Mouse (Mus musculus): ENCODE results near the gene Apbb1ip.
"Not testable (repeated sequence)": the region's sequence is repeated elsewhere in the genome, so short reads cannot be mapped to it uniquely, and the experiment has no call there.

The Apbb1ip gene

DNA sequence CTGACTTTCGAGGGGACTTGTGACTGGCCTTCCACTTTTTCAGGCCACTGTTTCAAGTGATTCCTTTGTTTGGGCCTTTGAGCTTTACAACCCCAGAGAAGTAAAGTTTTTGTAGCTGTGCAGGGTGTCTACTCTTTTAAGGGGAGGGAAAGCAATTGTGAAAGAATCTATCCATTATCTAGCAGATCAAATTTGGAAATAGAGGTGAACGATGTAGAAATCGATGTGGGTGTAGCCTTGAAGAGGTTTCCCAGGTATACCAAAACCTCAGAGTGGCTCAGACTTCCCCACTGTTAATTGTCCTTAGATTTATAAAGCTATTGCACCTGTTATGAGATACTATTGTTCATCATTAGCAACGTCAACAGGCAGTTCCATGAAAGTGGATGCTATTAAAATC is 71.6 kb downstream of the Apbb1ip start:
- no peak for DNase-seq (ENCODE audit: low read depth)

DNA sequence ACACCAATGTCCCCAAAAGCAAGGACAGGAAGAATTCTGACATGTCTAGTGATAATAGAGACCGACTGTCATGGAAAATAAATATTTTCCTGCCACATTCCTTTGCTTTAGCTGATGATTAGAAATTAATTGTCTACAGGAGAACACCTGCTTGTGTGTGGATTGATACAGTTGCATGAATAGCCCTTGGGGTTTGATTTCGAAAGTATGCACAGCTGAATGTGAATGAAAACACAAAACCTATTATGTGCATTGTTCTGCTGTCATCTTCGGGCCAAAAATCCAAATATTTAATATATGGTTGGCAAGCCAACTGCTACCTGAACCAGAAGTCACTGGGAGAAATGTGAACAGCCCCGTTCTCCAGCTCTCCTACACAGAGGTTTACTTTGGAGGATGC is 78.0 kb downstream of the Apbb1ip start:
- no peak for DNase-seq (ENCODE audit: low read depth)

DNA sequence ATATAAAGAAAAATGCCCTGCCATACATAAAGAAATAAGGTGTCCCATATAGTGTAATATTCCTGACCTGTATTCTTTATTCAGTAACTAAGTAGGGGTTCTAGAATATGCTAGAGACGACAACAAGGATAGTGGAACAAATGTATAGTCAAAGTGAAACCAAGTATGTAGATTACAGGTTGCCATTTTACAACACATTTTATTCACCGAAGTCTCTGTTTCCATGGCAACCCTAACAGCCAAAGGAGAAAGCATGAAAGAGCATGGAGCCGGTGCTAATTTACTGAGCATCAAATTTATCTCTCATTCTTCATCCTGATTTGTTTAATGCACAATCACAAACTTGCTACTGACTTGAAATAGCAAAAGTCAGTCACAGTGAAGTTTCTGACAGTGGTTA is 83.6 kb downstream of the Apbb1ip start:
- no peak for DNase-seq (ENCODE audit: low read depth)

DNA sequence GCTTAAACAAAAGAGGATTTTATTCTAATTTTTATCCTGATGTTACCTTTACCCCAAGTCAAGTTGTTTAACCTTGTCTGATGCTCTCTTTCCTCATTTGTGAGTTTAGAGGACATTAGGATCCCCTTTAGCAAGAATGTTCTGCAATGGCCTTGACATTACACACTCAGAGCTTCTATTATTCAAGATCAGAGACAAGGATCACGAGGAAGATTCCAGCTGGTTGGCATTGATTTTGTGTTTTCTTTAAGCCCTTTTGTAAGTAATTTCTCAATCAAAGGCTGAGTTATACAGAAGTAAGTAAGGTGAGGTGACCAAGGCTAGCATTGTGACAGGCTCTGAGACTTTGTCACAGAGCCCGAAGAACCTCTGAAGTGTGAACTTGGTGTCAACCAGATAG is 88.3 kb downstream of the Apbb1ip start:
- DNase-seq (ENCODE audit: low read depth) = no peak

DNA sequence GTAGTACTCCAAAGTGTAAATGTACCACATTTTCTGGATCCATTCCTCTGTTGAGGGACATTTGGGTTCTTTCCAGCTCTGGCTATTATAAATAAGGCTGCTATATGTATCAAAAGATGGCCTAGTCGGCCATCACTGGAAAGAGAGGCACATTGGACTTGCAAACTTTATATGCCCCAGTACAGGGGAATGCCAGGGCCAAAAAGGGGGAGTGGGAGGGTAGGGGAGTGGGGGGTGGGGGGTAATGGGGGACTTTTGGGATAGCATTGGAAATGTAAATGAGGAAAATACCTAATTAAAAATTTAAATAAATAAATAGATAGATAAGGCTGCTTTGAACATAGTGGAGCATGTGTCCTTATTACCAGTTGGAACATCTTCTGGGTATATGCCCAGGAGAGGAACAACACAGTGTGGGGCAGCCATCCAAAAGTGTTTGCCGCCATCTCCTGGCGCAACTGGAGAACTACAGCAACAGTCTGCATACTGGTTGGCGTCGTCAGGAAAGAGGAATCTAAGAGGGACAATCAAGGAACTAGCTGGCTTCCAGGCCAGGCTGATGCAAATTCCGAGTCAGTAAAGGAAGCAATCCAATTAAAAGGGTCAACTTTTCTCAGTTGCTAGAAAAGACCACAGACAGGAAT is 90.6 kb downstream of the Apbb1ip start:
- DNase-seq (ENCODE audit: low read depth) = peak; percentile 52

DNA sequence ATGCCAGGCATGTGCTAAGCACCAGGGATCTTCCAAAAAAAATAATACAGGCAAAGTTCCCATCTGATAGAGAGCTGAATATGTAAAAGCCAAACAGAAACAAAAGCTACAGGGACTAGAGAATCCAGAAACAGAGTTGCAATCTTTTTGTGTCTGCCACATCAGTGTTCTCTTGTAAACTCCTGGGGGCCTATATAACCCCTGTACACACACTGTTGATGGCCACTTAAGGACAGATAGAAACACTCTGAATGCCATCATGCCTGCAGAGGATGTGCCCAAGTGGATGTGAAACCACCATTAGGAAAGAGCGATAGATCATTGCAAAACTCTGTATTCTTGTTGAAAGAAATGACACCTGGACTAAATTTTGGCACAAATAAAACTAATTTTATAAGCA is 91.9 kb downstream of the Apbb1ip start:
- no peak for DNase-seq (ENCODE audit: low read depth)

DNA sequence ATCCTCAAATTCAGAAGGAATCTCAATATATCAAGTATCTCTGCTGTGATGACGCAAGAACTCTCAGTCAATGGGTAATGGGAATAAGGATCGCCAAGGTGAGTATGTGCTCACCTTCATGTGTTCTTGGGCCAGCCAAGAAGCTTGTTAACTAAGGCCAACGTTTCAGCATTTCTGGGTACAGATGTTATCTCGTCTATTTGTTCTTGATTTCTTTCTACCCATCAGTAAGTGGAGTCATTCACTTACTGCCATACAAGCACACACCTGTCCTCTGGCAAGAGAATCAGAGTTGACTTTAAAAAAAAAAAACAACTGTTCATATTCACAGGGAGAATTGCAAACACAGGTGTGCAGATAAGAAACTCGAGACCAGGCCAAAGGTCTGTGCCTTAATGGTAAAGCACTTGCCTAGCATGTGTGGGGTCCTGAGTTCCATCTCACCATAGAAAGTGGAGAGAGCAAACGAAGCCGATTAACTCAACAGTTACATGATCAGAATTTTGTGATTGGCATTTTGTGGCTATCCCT is 93.1 kb downstream of the Apbb1ip start:
- DNase-seq (ENCODE audit: low read depth) = no peak

DNA sequence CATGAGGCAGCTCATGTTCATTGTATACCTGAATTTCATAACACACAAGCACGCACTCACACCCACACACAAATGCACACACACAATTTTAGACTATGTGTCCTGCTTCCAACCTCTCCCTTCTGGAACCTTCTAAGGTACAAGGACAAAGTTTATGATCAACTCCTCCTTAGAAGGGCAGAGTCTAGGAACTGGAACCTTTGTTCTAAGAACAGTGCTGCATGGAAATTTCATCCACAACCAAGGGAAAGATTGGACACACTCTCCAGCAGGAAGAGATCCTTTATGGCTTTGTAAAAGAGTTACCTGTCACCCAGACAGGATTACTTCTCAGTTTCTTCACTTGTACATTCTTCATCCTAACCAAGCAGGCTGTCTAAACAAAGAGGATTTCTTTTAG is 99.3 kb downstream of the Apbb1ip start:
- no peak for DNase-seq (ENCODE audit: low read depth)

DNA sequence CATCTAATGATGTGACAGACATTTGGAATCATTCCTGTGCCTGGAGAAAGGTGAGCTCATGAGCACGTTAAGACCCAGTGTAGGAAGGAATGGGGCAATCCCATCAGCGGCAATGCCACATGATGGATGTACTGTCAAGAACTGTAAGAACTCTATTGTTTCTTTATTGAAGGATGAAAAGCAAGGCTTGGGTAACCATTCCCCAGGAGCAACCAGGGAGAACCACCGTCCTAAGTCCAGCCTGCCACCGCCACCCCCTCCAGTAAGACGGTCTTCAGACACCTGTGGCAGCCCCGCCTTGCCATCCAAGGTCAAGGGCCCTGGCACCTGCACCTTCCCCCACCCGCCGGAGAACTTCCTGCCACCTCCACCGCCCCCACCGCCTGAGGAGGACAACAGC is 100.7 kb downstream of the Apbb1ip start:
- DNase-seq (ENCODE audit: low read depth) = no peak

DNA sequence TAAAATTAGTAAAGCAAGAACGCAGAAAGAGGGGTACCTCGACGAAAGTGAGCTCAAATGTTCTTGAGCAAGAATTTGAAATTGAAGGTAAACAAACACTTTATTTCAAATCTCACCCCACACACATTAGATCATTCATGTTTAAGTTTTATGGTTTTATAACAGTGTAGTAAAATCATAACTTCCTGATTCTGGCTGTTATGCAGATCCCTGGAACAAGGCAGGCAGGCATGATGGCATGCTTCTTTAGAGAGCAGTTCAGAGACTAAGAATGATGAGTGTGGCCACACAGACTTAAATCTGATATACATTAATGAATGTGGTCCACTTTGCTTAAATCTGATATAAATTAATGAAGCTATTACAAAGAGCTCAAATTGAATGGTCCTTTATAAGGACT is 102.7 kb downstream of the Apbb1ip start:
- no peak for DNase-seq (ENCODE audit: low read depth)

DNA sequence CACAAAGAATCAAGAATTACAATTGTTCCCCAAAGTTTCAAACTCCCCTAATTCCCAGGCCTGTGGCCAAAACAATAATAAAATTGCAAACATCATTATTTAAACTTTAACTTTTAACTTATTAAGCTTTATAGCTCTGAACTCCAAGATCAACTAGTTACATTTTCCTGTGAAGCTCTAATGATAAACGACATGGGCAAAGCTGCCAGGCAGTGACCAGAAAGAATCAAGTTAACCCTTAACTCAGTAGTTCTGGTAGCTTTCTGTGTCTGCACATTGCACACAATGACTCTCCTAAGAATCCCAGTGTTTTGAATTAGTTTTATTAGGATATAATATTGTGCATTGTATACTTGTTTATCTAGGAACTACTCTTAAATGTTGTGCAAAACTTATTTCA is 104.9 kb downstream of the Apbb1ip start:
- DNase-seq (ENCODE audit: low read depth) = no peak

DNA sequence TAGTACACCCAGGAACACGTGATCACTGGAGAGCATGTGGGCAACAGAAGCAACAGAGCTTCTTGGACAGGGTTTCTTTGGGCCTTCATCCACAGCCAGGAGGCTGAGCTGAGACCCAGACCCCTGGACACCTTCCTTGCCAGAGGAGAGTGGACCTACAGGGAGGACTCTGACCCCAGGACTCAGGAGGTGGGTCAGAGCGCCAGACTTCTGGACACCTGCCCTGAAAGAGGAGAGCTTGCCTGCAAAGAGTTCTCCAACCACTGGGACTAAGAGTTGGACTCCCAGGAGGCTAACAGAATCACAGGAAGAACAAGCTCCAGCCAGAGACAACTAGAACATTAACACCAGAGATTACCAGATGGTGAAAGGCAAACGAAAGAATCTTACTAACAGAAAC is 106.8 kb downstream of the Apbb1ip start:
- not testable (repeated sequence) for DNase-seq (ENCODE audit: low read depth)

DNA sequence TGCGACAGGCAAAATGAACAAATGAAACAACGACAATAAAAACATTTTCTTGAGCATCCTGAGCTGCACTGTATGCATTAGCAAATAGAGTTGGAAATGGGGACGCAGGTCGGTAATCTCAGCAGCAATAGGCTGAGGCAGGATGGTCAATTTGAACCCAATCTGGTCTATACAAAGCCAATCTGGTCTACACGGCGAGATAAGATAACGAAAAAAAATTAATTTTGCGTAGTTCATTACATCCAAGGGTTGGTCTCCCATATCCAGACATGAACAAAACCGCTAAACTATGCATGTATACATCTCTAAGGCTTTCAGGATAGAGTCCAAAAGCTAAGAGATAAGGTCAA is 121.0 kb downstream of the Apbb1ip start:
- DNase-seq (ENCODE audit: low read depth) = no peak

DNA sequence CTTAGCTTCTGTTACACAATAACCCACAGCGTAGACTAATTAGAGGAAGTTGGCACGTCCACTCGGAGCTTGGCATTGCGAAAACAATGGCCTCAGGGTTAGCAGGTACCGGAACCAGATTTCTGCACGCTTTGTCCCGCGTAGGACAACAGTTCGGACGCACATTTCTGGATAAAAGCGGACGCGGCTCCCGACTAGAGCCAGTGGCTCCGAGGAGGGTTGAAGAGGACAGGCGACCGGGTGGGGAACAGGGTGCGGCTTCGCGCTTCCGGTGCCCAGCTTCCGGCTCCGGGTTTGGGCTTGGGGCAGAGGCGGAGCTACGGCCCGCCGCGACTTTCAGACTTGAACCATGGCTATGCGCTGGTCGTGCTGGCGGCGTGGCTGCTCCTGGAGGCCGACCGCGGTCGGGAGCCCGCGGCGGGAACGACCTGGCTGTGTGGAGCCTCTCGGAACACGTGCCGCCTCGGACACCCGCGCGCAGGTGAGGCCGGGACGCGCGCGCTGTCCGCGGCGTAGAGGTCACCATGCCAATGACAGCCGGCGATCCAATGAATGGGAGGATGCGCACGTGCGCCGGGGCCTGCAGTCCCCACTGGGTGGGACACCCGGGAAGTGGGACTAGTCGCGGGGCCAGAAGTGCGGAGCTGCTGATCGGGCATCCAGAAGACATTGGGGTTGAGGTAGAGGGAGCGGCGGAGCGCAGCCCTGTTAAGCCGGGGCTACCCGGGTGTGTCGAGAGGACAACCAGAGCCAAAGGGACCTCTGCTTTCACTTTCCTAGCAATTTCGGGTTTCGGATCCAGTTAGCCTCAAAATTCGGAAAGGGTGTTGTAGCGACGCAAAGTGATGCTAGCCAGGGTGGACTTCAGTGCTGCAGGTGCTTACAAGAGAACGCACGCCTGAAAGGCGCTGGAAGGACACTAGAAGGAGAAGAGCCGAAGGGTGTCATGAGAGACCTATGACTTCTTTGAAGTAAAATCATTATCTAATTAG is 121.7 kb downstream of the Apbb1ip start, which contains the start of gene Pdss1:
Gene Pdss1, plus strand, starts transcription at position 241 of the 992 bp plus-strand sequence.
- DNase-seq (ENCODE audit: low read depth) = peak; percentile 96

DNA sequence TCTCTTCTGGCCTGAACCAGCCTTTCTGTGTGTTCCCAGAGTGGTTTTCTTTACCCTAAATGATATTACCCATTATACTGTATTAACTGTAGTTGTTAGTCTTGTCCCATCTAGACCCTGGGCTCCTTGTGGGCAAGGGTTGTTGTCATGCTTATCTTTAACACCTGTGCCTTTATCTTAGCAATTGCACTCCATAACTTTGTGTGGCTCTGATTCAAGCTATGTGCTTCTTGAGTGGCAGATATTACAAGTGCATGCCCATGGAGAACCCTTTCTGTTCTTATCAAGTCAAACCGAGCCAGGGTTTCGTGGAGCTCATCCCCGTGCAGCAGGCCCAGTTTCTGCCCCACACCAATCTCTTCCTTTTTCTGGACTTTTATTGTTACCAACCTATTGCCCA is 130.1 kb downstream of the Apbb1ip start:
- DNase-seq (ENCODE audit: low read depth) = no peak

DNA sequence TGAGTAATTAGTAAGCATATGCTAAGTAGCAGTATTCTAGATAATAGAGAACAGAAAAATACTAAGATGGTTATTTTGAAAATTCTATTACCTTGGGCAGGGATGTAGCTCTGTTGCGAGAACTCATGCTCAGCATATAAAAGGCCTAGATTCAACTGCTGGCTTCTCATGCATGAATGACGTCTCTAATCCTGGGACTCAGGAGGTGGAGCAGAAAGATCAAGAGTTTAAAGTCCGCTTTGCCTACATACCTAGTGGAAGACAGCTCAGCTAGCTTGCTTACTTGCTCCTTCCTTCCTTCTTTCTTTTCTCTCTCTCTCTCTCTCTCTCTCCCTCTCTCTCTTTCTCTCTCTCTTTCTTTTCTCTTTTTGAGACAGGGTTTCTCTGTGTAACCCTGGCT is 140.5 kb downstream of the Apbb1ip start:
- DNase-seq (ENCODE audit: low read depth) = no peak

DNA sequence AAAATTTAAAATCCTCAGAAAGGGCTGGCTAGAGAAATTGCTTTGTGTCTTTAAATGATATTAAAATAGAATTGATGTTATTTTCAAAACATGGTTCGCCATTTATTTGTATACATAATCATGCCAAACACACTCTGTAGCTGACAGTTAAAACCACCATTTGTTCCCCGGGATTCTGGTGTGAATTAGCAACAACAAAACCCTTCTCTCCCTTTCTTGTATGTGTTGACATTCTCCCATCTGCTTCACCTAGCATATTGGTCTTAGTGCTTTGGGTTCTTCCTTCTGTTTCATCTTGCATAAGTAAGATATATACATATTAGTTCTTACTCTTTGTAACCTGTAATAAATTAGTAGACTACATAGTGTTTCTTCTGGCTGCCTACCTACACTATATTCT is 144.8 kb downstream of the Apbb1ip start:
- DNase-seq (ENCODE audit: low read depth) = no peak

Measured in c-Kit-positive CD71-negative TER-119-negative erythroid progenitor cells, embryonic 14.5 days (primary cell).